Mouse (Mus musculus): ENCODE results near the gene Slc36a3. TPM values are rescaled to one million over a fixed set of nuclear protein-coding genes. Genes with fewer than 3 reads are reported as not detected.
"Not testable (repeated sequence)": the region's sequence is repeated elsewhere in the genome, so short reads cannot be mapped to it uniquely, and the experiment has no call there.

The Slc36a3 gene
- polyA plus RNA-seq, 1 experiment from 2014 or later, result not detected

- no peak for ATAC-seq (ENCODE audit: borderline replicate concordance, extremely low read depth, low FRiP score, low TSS enrichment)
- Histone ChIP-seq H3K4me2 (no peak overlapping the region), H3K27me3 (no peaks in the 10 kb centered on the region), H3K9me3 (no peaks in the 10 kb centered on the region), H3K27ac (no peak overlapping the region), H3K36me3 (no peaks in the 10 kb centered on the region), H3K4me1 (peaks cover 5% of the 10 kb centered on the region; the same call in 1 of the 2 replicates), H3K4me3 (no peak overlapping the region), H3K9ac (no peak overlapping the region)
Observed at GRCm38 (mm10) chr11:55120279-55120678, 31.2 kb downstream of the Slc36a3 start.

DNA sequence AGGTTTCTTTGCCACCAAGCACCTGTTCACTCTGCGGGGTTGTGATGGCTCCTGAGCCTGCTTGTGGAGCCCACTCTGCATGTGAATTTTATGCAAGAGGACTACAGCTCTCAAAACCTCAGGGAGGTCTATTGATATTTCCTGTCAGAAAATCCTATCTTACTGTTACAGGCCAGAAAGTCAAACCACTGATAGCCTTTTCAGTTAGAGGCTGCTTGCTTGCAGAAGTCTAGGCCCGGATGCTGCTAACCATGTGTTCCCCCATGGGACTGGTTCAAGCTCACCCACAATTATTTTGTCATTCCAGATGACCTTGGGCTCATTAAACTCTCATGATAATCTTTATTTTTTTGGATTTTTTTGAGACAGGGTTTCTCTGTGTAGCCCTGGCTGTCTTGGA, 34.5 kb downstream of the Slc36a3 start:
- WGBS, result 87% methylated on average over 2 of the region's 2 CpGs
- Histone ChIP-seq H3K27ac (no peak overlapping the region), H3K4me2 (no peak overlapping the region), H3K9me3 (no peaks in the 10 kb centered on the region), H3K4me1 (peaks cover 10% of the 10 kb centered on the region), H3K36me3 (no peaks in the 10 kb centered on the region), H3K9ac (no peak overlapping the region), H3K4me3 (no peak overlapping the region), H3K27me3 (no peaks in the 10 kb centered on the region)
- no peak for ATAC-seq (ENCODE audit: borderline replicate concordance, extremely low read depth, low FRiP score, low TSS enrichment)

DNA sequence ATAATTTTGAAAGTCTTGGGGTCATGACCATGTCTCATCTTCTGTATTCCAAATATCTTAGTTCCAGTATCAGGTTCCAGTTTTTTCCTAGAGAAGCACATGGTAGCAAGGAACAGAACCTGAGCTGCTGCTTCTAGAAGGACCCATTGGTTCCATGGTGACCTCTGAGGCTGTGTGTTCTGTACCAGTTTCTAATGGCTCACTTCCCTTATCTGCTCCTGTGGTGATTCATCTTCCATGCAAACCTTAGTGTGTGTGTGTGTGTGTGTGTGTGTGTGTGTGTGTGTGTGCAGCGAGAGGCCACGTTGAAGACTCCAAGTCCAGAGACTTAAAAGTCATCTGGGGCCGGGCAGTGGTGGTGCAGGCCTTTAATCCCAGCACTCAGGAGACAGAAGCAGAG, 35.5 kb downstream of the Slc36a3 start:
- H3K9ac ChIP-seq, result no peak overlapping the region
- no peak overlapping the region for H3K4me3 ChIP-seq
- WGBS, result 74% methylated on average over 3 of the region's 3 CpGs
- H3K4me1 ChIP-seq, result peaks cover 10% of the 10 kb centered on the region
- ATAC-seq (ENCODE audit: borderline replicate concordance, extremely low read depth, low FRiP score, low TSS enrichment), result no peak
- no peak overlapping the region for H3K4me2 ChIP-seq
- H3K36me3 ChIP-seq, result no peaks in the 10 kb centered on the region
- H3K9me3 ChIP-seq, result no peaks in the 10 kb centered on the region
- H3K27me3 ChIP-seq, result no peaks in the 10 kb centered on the region
- no peak overlapping the region for H3K27ac ChIP-seq

DNA sequence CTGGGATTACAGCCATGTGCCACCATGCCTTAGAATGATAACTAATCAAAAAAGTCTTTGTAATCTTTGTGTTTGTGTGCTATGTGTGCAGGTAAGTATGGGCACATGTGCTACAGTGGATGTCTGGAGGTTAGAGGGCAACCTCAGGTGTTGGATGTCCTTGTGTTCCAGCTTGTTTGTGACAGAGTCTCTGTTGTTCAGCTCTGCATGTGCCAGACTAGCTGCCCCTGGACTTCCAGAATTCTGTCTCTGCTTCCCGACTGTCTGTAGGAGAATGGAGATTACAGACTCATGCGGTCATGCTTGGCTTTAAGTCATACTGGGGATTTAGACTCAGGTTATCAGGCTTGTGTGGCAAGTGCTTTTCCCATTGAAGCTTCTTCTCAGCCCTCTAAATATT, 37.2 kb downstream of the Slc36a3 start:
- Histone ChIP-seq H3K4me3 (no peak overlapping the region), H3K4me1 (peaks cover 15% of the 10 kb centered on the region), H3K27ac (no peak overlapping the region), H3K27me3 (no peaks in the 10 kb centered on the region), H3K36me3 (no peaks in the 10 kb centered on the region), H3K4me2 (no peak overlapping the region), H3K9me3 (no peaks in the 10 kb centered on the region), H3K9ac (no peak overlapping the region)
- WGBS, result 66% methylated on average over 2 of the region's 2 CpGs
- no peak for ATAC-seq (ENCODE audit: borderline replicate concordance, extremely low read depth, low FRiP score, low TSS enrichment)

- H3K9me3 ChIP-seq, H3K9ac ChIP-seq, H3K36me3 ChIP-seq, H3K4me3 ChIP-seq, H3K27me3 ChIP-seq, H3K4me2 ChIP-seq: not testable (repeated sequence)
- WGBS, result 8% methylated on average over 4 of the region's 4 CpGs
- Histone ChIP-seq H3K27ac (peak overlapping the region; percentile 20; the same call in 1 of the 2 replicates), H3K4me1 (peaks cover 15% of the 10 kb centered on the region)
- 0 out of 2 replicates have a peak, but pooled peaks have one; percentile 7 for ATAC-seq (ENCODE audit: borderline replicate concordance, extremely low read depth, low FRiP score, low TSS enrichment)
Observed at GRCm38 (mm10) chr11:55113861-55114250, 37.7 kb downstream of the Slc36a3 start.

DNA sequence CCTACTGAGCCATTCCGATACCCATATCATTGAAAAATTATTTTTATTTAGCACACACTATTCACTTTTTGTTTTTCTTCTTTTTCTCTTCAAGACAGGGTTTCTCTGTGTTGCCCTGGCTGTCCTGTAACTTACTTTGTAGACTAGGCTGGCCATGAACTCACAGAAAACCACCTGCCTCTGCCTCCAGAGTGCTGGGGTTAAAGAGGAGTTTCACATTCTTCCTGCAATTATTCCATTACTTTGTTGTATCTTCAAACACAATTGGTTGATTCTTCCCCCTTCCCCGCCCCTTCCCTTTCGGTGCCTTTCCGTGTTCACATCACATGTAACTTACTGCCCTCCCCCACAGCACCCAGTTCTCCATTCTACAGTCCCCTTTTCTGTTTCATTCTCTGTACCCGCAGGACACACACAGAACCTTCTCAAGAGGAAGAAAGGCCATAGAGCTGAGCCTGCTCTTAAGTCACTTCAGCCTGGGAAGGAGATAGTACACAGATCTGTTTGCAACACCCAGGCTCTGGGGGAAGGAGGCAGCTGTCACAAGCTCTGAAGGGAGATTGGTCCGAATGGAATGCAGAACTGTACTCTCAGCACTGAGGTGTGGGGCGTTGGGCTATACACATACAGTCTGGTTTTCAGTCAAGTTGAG, 38.2 kb downstream of the Slc36a3 start:
- H3K4me3 ChIP-seq, result no peak overlapping the region
- 37% methylated on average over 7 of the region's 7 CpGs for WGBS
- no peaks in the 10 kb centered on the region for H3K36me3 ChIP-seq
- no peaks in the 10 kb centered on the region for H3K27me3 ChIP-seq
- no peak overlapping the region for H3K4me2 ChIP-seq
- peak overlapping the region; percentile 20; the same call in 1 of the 2 replicates for H3K27ac ChIP-seq
- no peak overlapping the region for H3K9ac ChIP-seq
- no peaks in the 10 kb centered on the region for H3K9me3 ChIP-seq
- ATAC-seq (ENCODE audit: borderline replicate concordance, extremely low read depth, low FRiP score, low TSS enrichment), result peak; percentile 33; the same call in 1 of the 2 replicates
- peaks cover 15% of the 10 kb centered on the region for H3K4me1 ChIP-seq

DNA sequence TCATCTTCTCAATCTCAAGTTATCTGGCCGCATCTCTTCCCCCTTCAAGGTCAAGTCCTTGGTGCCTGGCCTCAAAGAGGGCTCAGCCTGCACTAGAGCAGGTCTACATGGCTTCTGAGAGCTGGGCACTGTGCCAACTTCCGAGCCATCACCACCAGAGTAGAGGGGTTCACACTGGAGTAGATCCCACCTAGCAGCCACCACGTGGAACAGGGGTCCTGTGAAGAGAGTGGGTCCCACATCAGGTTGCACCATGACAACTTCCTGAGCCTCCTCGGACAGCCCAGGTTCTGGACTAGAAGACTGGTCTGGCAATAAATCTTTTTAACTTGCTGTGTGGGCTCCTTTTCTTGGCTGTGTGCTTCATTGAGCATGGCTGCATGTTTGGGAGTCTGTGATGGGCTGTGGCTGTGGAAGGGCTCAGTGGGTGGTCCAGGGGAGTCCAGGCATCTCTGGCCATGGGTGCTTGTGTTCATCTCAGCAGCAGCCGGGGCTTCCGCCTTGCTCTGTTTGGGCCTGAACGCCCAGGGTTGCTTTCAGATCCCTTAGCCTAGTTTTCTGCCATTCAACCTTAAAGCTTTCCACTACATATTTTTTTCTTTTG, 40.8 kb downstream of the Slc36a3 start:
- WGBS, result 43% methylated on average over 7 of the region's 7 CpGs
- H3K27ac ChIP-seq, result no peak overlapping the region
- H3K4me2 ChIP-seq, result no peak overlapping the region

DNA sequence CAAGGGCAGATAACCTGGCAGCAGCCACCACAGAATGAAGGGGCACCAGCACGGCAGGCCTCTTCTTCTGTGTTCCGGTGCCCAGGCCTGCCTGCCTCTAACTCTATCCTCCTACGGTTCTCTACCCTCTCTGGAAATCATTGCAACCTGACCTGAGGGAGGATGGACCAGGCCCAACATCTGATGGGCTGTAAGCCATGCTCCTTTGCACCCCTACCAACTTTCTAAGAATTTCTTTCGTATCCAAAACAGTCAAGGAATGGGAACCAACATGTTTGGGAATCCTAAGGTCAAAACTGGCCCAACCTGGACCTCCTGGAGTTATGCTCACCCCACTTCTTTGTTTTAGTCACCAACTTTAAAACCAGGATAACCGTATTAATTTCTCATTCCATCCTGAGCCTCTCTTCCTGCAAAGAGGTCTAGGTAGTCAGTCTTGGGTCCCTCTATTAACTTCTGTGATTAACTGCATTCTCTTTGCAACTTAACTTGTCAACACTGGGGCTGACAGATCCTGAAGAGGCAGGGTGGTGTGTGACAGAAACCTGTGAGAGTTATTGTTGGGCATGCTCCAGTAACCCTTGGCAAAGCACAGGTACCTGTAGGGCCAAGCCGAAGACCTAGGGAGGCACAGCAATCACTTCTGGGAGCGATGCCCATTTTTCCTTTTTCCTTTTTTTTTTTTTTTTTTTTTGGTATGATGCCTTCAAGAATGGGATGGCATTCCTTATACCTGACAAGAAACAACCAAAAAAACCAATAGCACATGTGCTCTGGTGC, 41.8 kb downstream of the Slc36a3 start:
- no peak overlapping the region for H3K27ac ChIP-seq
- H3K9ac ChIP-seq, result no peak overlapping the region

More for the DNA sequence above, 40.8 kb downstream of the Slc36a3 start:
- H3K9me3 ChIP-seq, result no peaks in the 10 kb centered on the region
- H3K4me1 ChIP-seq, result peaks cover 15% of the 10 kb centered on the region
- no peaks in the 10 kb centered on the region for H3K27me3 ChIP-seq
- peak; percentile 49; the same call in 1 of the 2 replicates for ATAC-seq (ENCODE audit: borderline replicate concordance, extremely low read depth, low FRiP score, low TSS enrichment)
- no peak overlapping the region for H3K9ac ChIP-seq
- H3K4me3 ChIP-seq, result no peak overlapping the region
- no peaks in the 10 kb centered on the region for H3K36me3 ChIP-seq

DNA sequence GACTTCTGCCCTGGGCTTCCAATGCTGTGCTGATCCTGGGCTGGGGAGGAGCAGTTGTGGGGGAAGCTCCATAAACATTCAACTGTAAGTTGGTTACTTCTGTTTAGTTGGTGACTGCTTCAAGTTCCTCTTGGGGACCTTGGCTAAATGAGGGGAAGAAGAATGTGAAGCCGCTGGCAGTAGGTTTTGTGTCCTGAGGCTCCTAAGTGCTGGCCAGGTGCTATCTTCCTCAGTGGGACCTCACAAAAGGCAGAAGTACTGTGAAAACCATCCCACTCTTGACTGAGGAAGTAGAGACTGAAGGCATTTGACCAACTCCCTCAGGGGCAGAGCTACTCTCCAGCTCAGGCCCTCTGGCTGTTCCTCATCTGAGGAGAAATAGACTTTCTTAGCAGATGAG, 44.9 kb downstream of the Slc36a3 start:
- Histone ChIP-seq H3K4me2 (no peak overlapping the region), H3K27me3 (no peaks in the 10 kb centered on the region), H3K9me3 (no peaks in the 10 kb centered on the region), H3K4me1 (peaks cover 14% of the 10 kb centered on the region; the same call in 1 of the 2 replicates), H3K36me3 (no peaks in the 10 kb centered on the region), H3K4me3 (no peak overlapping the region), H3K9ac (no peak overlapping the region), H3K27ac (no peak overlapping the region)
- 78% methylated on average over 1 of the region's 1 CpGs for WGBS
- ATAC-seq (ENCODE audit: borderline replicate concordance, extremely low read depth, low FRiP score, low TSS enrichment), result no peak

More for the DNA sequence above, 41.8 kb downstream of the Slc36a3 start:
- Histone ChIP-seq H3K9me3 (no peaks in the 10 kb centered on the region), H3K4me1 (peaks cover 15% of the 10 kb centered on the region), H3K4me3 (no peak overlapping the region), H3K4me2 (no peak overlapping the region), H3K27me3 (no peaks in the 10 kb centered on the region), H3K36me3 (no peaks in the 10 kb centered on the region)
- no peak for ATAC-seq (ENCODE audit: borderline replicate concordance, extremely low read depth, low FRiP score, low TSS enrichment)
- 83% methylated on average over 7 of the region's 7 CpGs for WGBS

GRCm38 (mm10) chr11:55105389-55105788, 46.1 kb downstream of the Slc36a3 start:
- no peak for ATAC-seq (ENCODE audit: borderline replicate concordance, extremely low read depth, low FRiP score, low TSS enrichment)
- Histone ChIP-seq H3K4me3 (no peak overlapping the region), H3K9me3 (no peaks in the 10 kb centered on the region), H3K27me3 (no peaks in the 10 kb centered on the region), H3K36me3 (no peaks in the 10 kb centered on the region), H3K4me2 (no peak overlapping the region), H3K27ac (no peak overlapping the region), H3K4me1 (peaks cover 7% of the 10 kb centered on the region; the same call in 1 of the 2 replicates), H3K9ac (no peak overlapping the region)
- 58% methylated on average over 4 of the region's 4 CpGs for WGBS

DNA sequence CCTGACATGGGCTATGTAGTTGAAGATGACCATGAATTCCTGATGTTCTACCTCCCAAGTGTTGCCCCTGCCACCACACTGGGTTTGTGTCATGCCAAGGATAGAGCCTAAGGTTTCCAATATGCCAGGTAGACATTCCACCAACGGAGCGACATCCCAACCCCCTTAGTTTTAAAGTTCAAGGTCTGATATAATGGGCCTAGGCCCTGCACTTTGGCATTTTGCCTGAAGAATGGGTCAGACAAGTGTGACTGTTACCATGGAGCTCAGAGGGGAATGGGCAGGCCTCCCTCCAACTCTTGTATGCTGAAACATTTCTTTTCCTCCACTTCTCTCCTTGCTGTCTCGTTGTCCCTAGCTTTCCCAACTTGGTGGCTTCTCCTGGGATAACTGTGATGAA, 48.3 kb downstream of the Slc36a3 start:
- peaks cover 9% of the 10 kb centered on the region; the same call in 1 of the 2 replicates for H3K4me1 ChIP-seq
- H3K27ac ChIP-seq, result no peak overlapping the region
- no peaks in the 10 kb centered on the region for H3K36me3 ChIP-seq
- no peak overlapping the region for H3K9ac ChIP-seq
- ATAC-seq (ENCODE audit: borderline replicate concordance, extremely low read depth, low FRiP score, low TSS enrichment), result no peak
- H3K4me2 ChIP-seq, result no peak overlapping the region
- H3K9me3 ChIP-seq, result no peaks in the 10 kb centered on the region
- WGBS, result 78% methylated on average over 3 of the region's 3 CpGs
- no peaks in the 10 kb centered on the region; the same call in 1 of the 2 replicates for H3K27me3 ChIP-seq
- H3K4me3 ChIP-seq, result no peak overlapping the region

DNA sequence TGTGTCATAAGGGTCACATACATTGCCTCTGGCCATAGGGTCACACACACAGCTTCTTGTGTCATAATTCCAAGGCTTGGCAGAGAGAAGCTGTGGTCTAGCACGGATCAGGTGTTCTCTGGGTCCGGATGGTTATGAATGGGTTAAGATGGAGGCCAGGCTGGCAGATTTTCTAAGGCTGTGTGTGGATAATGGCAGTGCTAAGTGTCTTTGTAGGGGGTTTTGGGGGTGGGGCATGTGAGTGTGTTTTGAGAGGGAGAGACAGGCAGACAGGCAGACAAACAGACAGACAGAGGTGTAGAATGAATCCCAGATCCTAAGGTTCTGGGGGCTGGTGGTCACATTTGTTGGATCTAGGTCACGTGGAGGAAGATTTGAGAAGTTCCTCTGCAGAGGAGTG, 49.5 kb downstream of the Slc36a3 start:
- ATAC-seq (ENCODE audit: borderline replicate concordance, extremely low read depth, low FRiP score, low TSS enrichment), result no peak
- no peak overlapping the region for H3K9ac ChIP-seq
- H3K9me3 ChIP-seq, result no peaks in the 10 kb centered on the region
- 76% methylated on average over 3 of the region's 3 CpGs for WGBS
- H3K36me3 ChIP-seq, result no peaks in the 10 kb centered on the region
- H3K4me1 ChIP-seq, result peaks cover 11% of the 10 kb centered on the region; the same call in 1 of the 2 replicates
- no peak overlapping the region for H3K4me3 ChIP-seq
- no peak overlapping the region for H3K27ac ChIP-seq
- H3K27me3 ChIP-seq, result no peaks in the 10 kb centered on the region; the same call in 1 of the 2 replicates
- no peak overlapping the region for H3K4me2 ChIP-seq

Measured in lung, embryonic 15.5 days (tissue).